Mouse (Mus musculus): ENCODE data around the gene Mcl1. TPM values are rescaled to one million over a fixed set of nuclear protein-coding genes. Genes with fewer than 3 reads are reported as not detected.

Mcl1 gene
- polyA plus RNA-seq, 1 experiment from 2014 or later = 52.4 TPM

DNA sequence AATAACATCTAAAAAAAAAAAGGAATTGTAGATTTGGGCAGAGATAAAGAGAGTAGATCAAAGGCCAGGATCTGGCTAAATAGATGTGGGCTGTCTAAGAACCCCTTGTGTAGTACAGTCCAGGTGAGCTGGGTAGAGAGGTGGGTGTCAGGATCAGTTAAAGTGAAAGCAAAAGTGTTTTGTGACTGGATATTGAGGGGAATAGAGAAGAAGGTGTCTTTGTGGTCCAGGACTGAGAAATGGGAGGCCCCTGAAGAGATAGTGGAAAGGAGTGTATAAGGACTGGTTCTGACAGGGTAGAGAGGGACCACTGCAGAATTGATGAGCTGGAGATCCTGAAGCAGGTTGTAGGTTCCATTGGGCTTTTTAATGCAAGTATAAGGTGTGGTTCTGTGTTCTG, 51.4 kb downstream of the Mcl1 start:
- Histone ChIP-seq H3K9me3 (ENCODE audit: control insufficient read depth) (0 out of 2 replicates have a peak, but pooled peaks cover 6% of the 10 kb centered on the region), H3K9ac (ENCODE audit: low read depth, low read length) (no peak overlapping the region), H3K4me2 (replicated peaks; ENCODE audit: low read depth) (no peak overlapping the region), H3K27me3 (replicated peaks; ENCODE audit: control insufficient read depth, insufficient read depth, low read length) (no peaks in the 10 kb centered on the region), H3K27ac (ENCODE audit: low read depth, low read length) (no peak overlapping the region), H3K4me1 (replicated peaks; ENCODE audit: control insufficient read depth, insufficient read depth, low read length) (no peaks in the 10 kb centered on the region), H3K4me3 (ENCODE audit: low read depth, low read length) (no peak overlapping the region), H3K36me3 (ENCODE audit: control insufficient read depth, insufficient read depth) (no peaks in the 10 kb centered on the region)
- no peak for TF ChIP-seq CTCF (IDR thresholded peaks at IDR 0.05; ENCODE audit: low read depth)
- no peak for ATAC-seq

Other genes with a start within 250 kb of the Mcl1 start
- 11.7 and 13.4 TPM in 2 replicates for gene Arnt, start 224.4 kb upstream of the Mcl1 start, polyA plus RNA-seq (2015; fragmentation: Nextera tagmentation; extraction: Ambion mirVana)
- 9.1 and 9.8 TPM in 2 replicates for gene Ctsk, start 159.5 kb upstream of the Mcl1 start, polyA plus RNA-seq (2015; fragmentation: Nextera tagmentation; extraction: Ambion mirVana)
- 195 and 202 TPM in 2 replicates for gene Ctss, start 132.0 kb upstream of the Mcl1 start, polyA plus RNA-seq (2015; fragmentation: Nextera tagmentation; extraction: Ambion mirVana)
- not detected in 2 replicates for gene Hormad1, start 99.1 kb upstream of the Mcl1 start, polyA plus RNA-seq (2015; fragmentation: Nextera tagmentation; extraction: Ambion mirVana)
- gene Golph3l, start 69.9 kb upstream of the Mcl1 start, polyA plus RNA-seq (2015; fragmentation: Nextera tagmentation; extraction: Ambion mirVana) = 26.9 and 27.6 TPM in 2 replicates
- 44.0 and 48.2 TPM in 2 replicates for gene Ensa, start 33.8 kb upstream of the Mcl1 start, polyA plus RNA-seq (2015; fragmentation: Nextera tagmentation; extraction: Ambion mirVana)
- gene Adamtsl4, start 29.1 kb downstream of the Mcl1 start, polyA plus RNA-seq (2015; fragmentation: Nextera tagmentation; extraction: Ambion mirVana) = 3.2 and 3.8 TPM in 2 replicates
- gene Ecm1, start 80.8 kb downstream of the Mcl1 start, polyA plus RNA-seq (2015; fragmentation: Nextera tagmentation; extraction: Ambion mirVana) = 35.8 and 39.1 TPM in 2 replicates
- 14.9 TPM in 2 replicates for gene Tars2, start 101.4 kb downstream of the Mcl1 start, polyA plus RNA-seq (2015; fragmentation: Nextera tagmentation; extraction: Ambion mirVana)
- gene Rprd2, start 160.1 kb downstream of the Mcl1 start, polyA plus RNA-seq (2015; fragmentation: Nextera tagmentation; extraction: Ambion mirVana) = 12.4 and 13.8 TPM in 2 replicates
- 14.9 and 16.5 TPM in 2 replicates for gene Prpf3, start 197.1 kb downstream of the Mcl1 start, polyA plus RNA-seq (2015; fragmentation: Nextera tagmentation; extraction: Ambion mirVana)
- gene Mrps21, start 212.7 kb downstream of the Mcl1 start, polyA plus RNA-seq (2015; fragmentation: Nextera tagmentation; extraction: Ambion mirVana) = 353 and 369 TPM in 2 replicates
- gene Ciart, start 223.5 kb downstream of the Mcl1 start, polyA plus RNA-seq (2015; fragmentation: Nextera tagmentation; extraction: Ambion mirVana) = 1.3 and 2.1 TPM in 2 replicates
- 10.9 and 11.9 TPM in 2 replicates for gene BC028528, start 233.2 kb downstream of the Mcl1 start, polyA plus RNA-seq (2015; fragmentation: Nextera tagmentation; extraction: Ambion mirVana)
- gene Aph1a, start 235.2 kb downstream of the Mcl1 start, polyA plus RNA-seq (2015; fragmentation: Nextera tagmentation; extraction: Ambion mirVana) = 42.2 and 52.4 TPM in 2 replicates
- gene Car14, start 245.9 kb downstream of the Mcl1 start, polyA plus RNA-seq (2015; fragmentation: Nextera tagmentation; extraction: Ambion mirVana) = 0.90 TPM in 2 replicates

Data from intestine, postnatal 0 days (tissue).